ENCODE assay signal across 9 mouse cellular contexts in the genomic region with DNA sequence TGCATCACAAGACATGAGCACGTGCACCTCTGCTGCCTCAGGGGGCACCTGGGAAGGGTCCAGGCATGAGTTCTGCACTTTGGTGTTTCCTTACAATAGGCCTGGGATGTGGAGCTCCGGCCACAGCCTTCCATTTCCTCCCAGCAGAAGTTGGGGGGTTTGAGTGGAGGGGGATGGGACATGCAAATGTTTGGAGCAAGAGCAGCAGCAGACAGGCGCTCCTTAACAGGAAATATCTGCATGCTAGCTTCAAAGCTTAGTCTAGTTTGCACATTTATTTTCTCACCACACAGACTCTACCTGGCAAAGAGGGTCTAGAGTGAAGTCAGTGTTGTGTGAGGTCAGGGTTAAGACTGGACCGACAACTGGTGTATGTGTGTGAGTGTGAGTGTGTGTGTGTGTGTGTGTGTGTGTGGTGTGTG.
DNase-seq lines count a peak whose midpoint lies in the region; ATAC-seq lines count a peak whose summit lies in the region.
"Had no signal": no experiment of that assay in that cellular context is flagged by ENCODE, and none has a peak within 500 bp of the region (broad histone marks: within the 10 kb centered on the region; RNA-seq: fewer than 3 reads in every experiment).

No protein-coding gene starts in this region.

- no peaks in the 10 kb centered on the region for H3K27me3 ChIP-seq in forebrain, embryonic 10.5 days (ENCODE audit: poor library complexity, severe bottlenecking)
- H3K27me3 ChIP-seq in forebrain, embryonic 15.5 days = no peaks in the 10 kb centered on the region
- no peaks in the 10 kb centered on the region for H3K27me3 ChIP-seq in kidney, embryonic 15.5 days

- H3K9me3 ChIP-seq in forebrain, embryonic 10.5 days = no peaks in the 10 kb centered on the region
- H3K9me3 ChIP-seq in forebrain, embryonic 15.5 days = no peaks in the 10 kb centered on the region
- H3K9me3 ChIP-seq in kidney, embryonic 15.5 days (replicated peaks) = no peaks in the 10 kb centered on the region

- H3K27ac ChIP-seq in forebrain, embryonic 10.5 days = 0 out of 2 replicates have a peak overlapping the region, but pooled peaks have one; percentile 16
- H3K27ac ChIP-seq in forebrain, embryonic 15.5 days (replicated peaks) = no peak overlapping the region
- H3K27ac ChIP-seq in kidney, embryonic 15.5 days = peak overlapping the region; percentile 75

- no peak for ATAC-seq in forebrain, embryonic 15.5 days (replicated peaks)
- peak; percentile 50 for ATAC-seq in kidney, embryonic 15.5 days (replicated peaks; ENCODE audit: low FRiP score)
- ATAC-seq in monocyte, adult 5-6 weeks (replicated peaks; ENCODE audit: insufficient number of reproducible peaks, low FRiP score, low TSS enrichment, poor library complexity, severe bottlenecking) = 0 out of 2 replicates have a peak, but pooled peaks have one; percentile 3
- ATAC-seq in cerebellum, adult (ENCODE audit: insufficient number of reproducible peaks, low FRiP score, low TSS enrichment) = no peak

- peaks cover 7% of the 10 kb centered on the region for H3K4me1 ChIP-seq in forebrain, embryonic 10.5 days
- no peaks in the 10 kb centered on the region for H3K4me1 ChIP-seq in forebrain, embryonic 15.5 days
- H3K4me1 ChIP-seq in kidney, embryonic 15.5 days = peaks cover 26% of the 10 kb centered on the region

- H3K4me3 ChIP-seq in forebrain, embryonic 10.5 days = no peak overlapping the region
- H3K4me3 ChIP-seq in forebrain, embryonic 15.5 days = no peak overlapping the region
- H3K4me3 ChIP-seq in kidney, embryonic 15.5 days (replicated peaks) = no peak overlapping the region
- H3K4me3 ChIP-seq: myocyte had no signal

- 72% methylated on average over 4 of the region's 4 CpGs for WGBS in forebrain, embryonic 10.5 days
- 70% methylated on average over 4 of the region's 4 CpGs for WGBS in forebrain, embryonic 15.5 days
- 49% methylated on average over 4 of the region's 4 CpGs for WGBS in kidney, embryonic 15.5 days

- H3K4me2 ChIP-seq in forebrain, embryonic 15.5 days (replicated peaks) = no peak overlapping the region
- H3K4me2 ChIP-seq in kidney, embryonic 15.5 days = no peak overlapping the region

- H3K36me3 ChIP-seq in forebrain, embryonic 10.5 days (replicated peaks) = no peaks in the 10 kb centered on the region
- H3K36me3 ChIP-seq in forebrain, embryonic 15.5 days = no peaks in the 10 kb centered on the region
- no peaks in the 10 kb centered on the region for H3K36me3 ChIP-seq in kidney, embryonic 15.5 days

- H3K9ac ChIP-seq in forebrain, embryonic 15.5 days (replicated peaks) = no peak overlapping the region
- H3K9ac ChIP-seq in kidney, embryonic 15.5 days = no peak overlapping the region

- DNase-seq in forebrain, embryonic 10.5 days (ENCODE audit: extremely low spot score, low spot score) = no peak
- DNase-seq in CD4-positive, CD25-positive, alpha-beta regulatory T cell, adult 2 months (ENCODE audit: low read depth, low spot score) = peak; percentile 51
- DNase-seq in urinary bladder, postnatal 36 days (ENCODE audit: low spot score in 2 of 2) = no peak
- no peak for DNase-seq in urinary bladder, postnatal 4 days (ENCODE audit: low spot score in 2 of 2)

Comparison
In these comparisons a context has a peak if more than half of its experiments do, and no peak if none do; other contexts are left out.
1. ATAC-seq: peak in kidney, embryonic 15.5 days (single experiment) and monocyte, adult 5-6 weeks (single experiment); none in forebrain, embryonic 15.5 days (single experiment) and cerebellum, adult (single experiment).